Mouse (Mus musculus): ENCODE data around the gene Tnik. TPM values are rescaled to one million over a fixed set of nuclear protein-coding genes. Genes with fewer than 3 reads are reported as not detected.

The Tnik gene
- polyA plus RNA-seq (2012) = 4.6 and 7.9 TPM in 2 replicates

GRCm38 (mm10) chr3:28263002-28263947 lies at the start of gene Tnik:
Gene Tnik, plus strand, starts transcription at chr3:28263214.

DNA sequence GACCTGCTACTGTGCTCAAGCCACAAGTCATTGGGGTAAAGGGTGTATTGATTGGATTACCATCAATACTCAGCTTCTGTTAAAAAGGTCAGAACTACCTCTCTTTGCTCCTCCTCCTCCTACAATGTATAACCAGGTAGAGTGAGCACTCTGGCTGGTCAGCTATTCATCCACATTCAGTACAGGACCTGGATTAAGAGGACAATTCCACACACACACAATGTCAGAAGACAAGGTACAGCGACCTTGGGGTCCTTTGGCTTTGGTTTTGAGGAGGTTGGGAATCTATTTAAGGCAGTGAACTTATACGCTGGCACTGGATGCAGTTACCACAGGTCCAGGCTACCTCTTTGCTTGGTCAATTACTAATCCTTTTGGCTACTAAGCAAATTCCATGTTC lies 434.8 kb downstream of the Tnik start, which contains the start of gene Slc2a2:
Gene Slc2a2 (plus strand): TSS at position 107 of the 400 bp plus-strand sequence.

Measured in megakaryocyte-erythroid progenitor cell, adult 5 weeks (primary cell).